Mouse (Mus musculus) kidney, postnatal 36 days (tissue): ENCODE results near the gene Zfp940.
A peak's percentile ranks its signal among the peaks of the same experiment; 100 is the strongest.

Experiments
- DNase-seq, 2 experiments: peaks; one replicate each; pipeline ENCODE4 v3.0.0; 2021 to 2022; ENCODE audit warnings: mixed read lengths in 2 of 2

Gene Zfp940

DNA sequence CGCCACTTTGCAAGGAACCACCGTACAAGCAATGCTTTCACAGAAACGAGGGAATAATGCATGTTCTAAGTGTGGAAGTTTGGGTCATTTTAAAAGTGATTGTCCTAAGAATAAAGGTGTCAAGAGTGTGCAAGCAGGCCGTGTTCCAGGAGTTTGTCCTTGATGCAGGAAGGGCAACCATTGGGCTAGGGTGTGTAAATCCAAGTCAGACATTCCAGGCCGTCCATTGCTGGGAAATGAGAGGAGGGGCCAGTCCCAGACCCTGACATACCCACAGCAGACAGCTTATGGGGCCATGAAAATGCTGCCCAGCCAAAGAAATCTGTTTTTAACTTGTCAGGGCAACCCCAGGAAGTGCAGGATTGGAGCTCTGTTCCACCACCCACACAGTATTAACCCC is 46.4 kb downstream of the Zfp940 start:
- DNase-seq, result no peak

DNA sequence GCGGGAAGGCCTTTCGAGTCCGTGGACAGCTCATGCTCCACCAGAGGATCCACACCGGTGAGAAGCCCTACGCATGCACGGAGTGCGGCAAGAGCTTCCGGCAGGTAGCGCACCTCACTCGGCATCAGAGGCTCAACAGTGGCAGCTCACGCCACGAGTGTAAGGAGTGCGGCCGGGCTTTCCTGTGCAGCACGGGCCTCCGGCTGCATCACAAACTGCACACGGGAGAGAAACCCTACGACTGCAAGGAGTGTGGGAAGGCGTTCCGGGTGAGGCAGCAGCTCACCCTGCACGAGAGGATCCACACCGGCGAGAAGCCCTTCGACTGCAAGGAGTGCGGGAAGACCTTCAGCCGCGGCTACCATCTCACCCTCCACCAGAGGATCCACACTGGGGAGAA is 60.6 kb downstream of the Zfp940 start:
- DNase-seq, result no peak

DNA sequence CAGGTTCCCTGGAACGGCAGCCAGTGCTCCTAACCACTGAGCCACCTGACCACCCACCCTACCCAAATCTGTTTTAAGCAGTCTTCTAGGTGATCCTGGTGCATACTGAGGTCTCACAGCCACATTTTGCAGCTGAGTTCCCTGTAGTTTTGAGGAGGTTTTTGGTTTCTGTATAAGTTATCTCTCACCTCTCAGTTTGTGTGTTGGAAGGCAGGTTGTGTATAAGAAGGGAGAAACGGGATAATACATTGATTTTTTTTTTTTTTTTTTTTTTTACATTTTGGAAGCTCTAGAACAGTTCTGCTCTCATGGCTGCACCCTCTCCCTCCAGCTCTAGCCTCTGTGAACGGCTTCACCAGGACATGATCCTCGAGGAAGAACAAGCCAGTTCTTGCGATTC is 67.6 kb downstream of the Zfp940 start:
- no peak for DNase-seq

DNA sequence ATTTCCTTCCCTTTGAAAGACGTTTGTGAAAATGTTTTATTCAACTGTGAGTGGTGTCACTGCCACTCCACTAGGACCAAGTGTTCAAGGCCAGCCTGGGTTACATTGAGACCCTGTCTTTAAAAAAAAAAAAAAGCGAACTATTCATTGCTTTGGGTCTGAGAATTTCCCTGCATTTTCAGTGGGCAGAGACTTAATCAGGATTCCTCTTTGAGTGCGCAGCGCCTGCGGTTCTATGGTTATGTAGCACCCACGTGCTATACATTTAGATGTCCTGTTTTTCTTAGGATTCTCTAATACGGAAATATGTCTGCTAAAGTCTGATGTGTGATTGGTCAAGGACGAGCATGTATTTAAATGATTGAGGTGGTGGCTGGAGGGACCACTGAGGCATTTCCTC is 68.4 kb downstream of the Zfp940 start:
- no peak for DNase-seq

DNA sequence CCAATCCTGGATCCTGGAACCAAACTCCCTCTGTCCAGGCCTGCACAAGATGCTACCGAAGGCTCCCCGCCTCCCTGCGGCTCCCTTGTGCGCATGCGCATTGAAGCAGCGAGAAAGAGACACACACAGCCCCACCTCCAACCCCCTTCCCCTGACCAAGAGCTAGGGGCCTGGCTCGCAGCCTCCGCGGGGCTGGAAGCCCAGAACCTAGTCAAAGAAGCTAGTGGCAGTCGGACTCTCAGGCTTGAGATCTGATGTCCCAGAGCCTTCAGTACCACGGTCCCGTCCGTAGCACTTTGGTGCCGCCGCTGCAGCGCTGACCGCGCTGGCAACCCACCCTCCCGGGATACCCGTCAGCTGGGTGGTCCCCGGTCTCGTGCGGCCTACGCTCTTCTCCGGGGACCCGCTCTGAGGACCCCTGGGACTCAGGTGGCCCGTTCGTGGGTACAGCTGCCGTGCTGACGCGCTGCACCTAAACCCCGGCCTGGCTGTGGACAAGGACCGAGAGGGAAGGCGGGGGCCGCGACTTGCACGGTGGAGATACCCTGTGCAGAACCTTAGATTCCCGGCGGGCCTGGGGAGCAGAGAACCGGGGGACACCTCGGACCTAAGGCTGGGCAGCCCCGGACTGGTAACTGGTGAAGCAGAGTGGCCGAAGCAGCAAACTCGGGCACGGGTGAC is 69.5 kb downstream of the Zfp940 start, which contains the start of gene Zfp30:
Zfp30 (plus strand) TSS at position 128 of the 681 bp plus-strand sequence.
- DNase-seq, result peak; percentile 86 to 89
